Mouse (Mus musculus) myocyte (in vitro differentiated cells): Measurements from ENCODE around the gene Fars2. TPM values are rescaled to one million over a fixed set of nuclear protein-coding genes. Genes with fewer than 3 reads are reported as not detected.

Experiments
- H3K27me3 ChIP-seq: one replicate; pipeline ENCODE4 v1.6.1; 2011; ENCODE audit not compliant: control insufficient read depth, insufficient read depth, insufficient read length
- H3K36me3 ChIP-seq: one replicate; pipeline ENCODE4 v1.6.1; 2011; ENCODE audit not compliant: control insufficient read depth, insufficient read depth
- H3K4me2 ChIP-seq: one replicate; pipeline ENCODE4 v1.6.1; 2011; ENCODE audit warnings: low read depth, control low read depth
- H3K4me3 ChIP-seq: one replicate; pipeline ENCODE4 v1.5.1; 2011; ENCODE audit warnings: mild to moderate bottlenecking, control low read depth, moderate library complexity
- H3K79me2 ChIP-seq: one replicate; pipeline ENCODE4 v1.6.1; 2011; ENCODE audit not compliant: control insufficient read depth, insufficient read depth
- H3ac ChIP-seq: one replicate; pipeline ENCODE4 v1.6.1; 2011; ENCODE audit not compliant: control insufficient read depth, insufficient read length
- CEBPB ChIP-seq: IDR thresholded peaks from 2 replicates; pipeline ENCODE4 v1.6.1; 2011; ENCODE audit warnings: mild to moderate bottlenecking, moderate library complexity; ENCODE audit not compliant: poor library complexity, insufficient read depth, severe bottlenecking
- E2F4 ChIP-seq: IDR thresholded peaks from one replicate; pipeline ENCODE4 v1.6.1; 2011; ENCODE audit warnings: mild to moderate bottlenecking, control low read depth, moderate library complexity; ENCODE audit not compliant: insufficient read depth
- MAX ChIP-seq: IDR thresholded peaks from one replicate; pipeline ENCODE4 v1.6.1; 2011; ENCODE audit warnings: low read depth, mild to moderate bottlenecking, control low read depth
- MYOD1 ChIP-seq, 3 experiments: IDR thresholded peaks; one replicate each; pipeline ENCODE4 v1.6.1; 2011; ENCODE audit warnings: control low read depth in 2 of 3, low read depth in 2 of 3, mild to moderate bottlenecking in 2 of 3, moderate library complexity in 1 of 3; ENCODE audit not compliant: insufficient read length in 2 of 3, control insufficient read depth in 1 of 3
- MYOG ChIP-seq, 3 experiments: IDR thresholded peaks; one replicate each; pipeline ENCODE4 v1.6.1; 2011; ENCODE audit warnings: control low read depth in 2 of 3, low read depth in 2 of 3, mild to moderate bottlenecking in 2 of 3; ENCODE audit not compliant: insufficient read length in 2 of 3, control insufficient read depth in 1 of 3, insufficient read depth in 1 of 3
- POLR2A ChIP-seq: IDR thresholded peaks from one replicate; pipeline ENCODE4 v1.6.1; 2011; ENCODE audit warnings: low read depth, mild to moderate bottlenecking, control low read depth, moderate library complexity; ENCODE audit not compliant: insufficient read length
- POLR2AphosphoS2 ChIP-seq: IDR thresholded peaks from one replicate; pipeline ENCODE4 v1.6.1; 2011; ENCODE audit warnings: low read depth, control low read depth; ENCODE audit not compliant: insufficient read length
- REST ChIP-seq: IDR thresholded peaks from one replicate; pipeline ENCODE4 v1.6.1; 2011; ENCODE audit warnings: mild to moderate bottlenecking, control low read depth, moderate library complexity; ENCODE audit not compliant: insufficient read depth, insufficient read length
- SRF ChIP-seq: IDR thresholded peaks from one replicate; pipeline ENCODE4 v1.6.1; 2011; ENCODE audit warnings: low read depth; ENCODE audit not compliant: control insufficient read depth, insufficient read length
- TCF12 ChIP-seq: IDR thresholded peaks from one replicate; pipeline ENCODE4 v1.6.1; 2011; ENCODE audit warnings: mild to moderate bottlenecking, control low read depth; ENCODE audit not compliant: poor library complexity, insufficient read depth, severe bottlenecking
- TCF3 ChIP-seq: IDR thresholded peaks from one replicate; pipeline ENCODE4 v1.6.1; 2011; ENCODE audit warnings: low read depth, control low read depth; ENCODE audit not compliant: insufficient read length
- USF1 ChIP-seq: IDR thresholded peaks from one replicate; pipeline ENCODE4 v1.6.1; 2011; ENCODE audit warnings: low read depth, mild to moderate bottlenecking, control low read depth, moderate library complexity
- polyA plus RNA-seq: library from polyadenylated mRNA; unstranded; fragments of >200 nt; fragmentation: generic; extraction: Trizol; gene quantifications from one replicate; pipeline ENCODE4 v1.2.1, GENCODE M21; 2012; ENCODE audit warnings: missing spikeins

Gene Fars2
- polyA plus RNA-seq, 1 experiment, result 53.6 TPM

- Histone ChIP-seq H3K27me3 (no peaks in the 10 kb centered on the region), H3ac (no peak overlapping the region), H3K79me2 (no peaks in the 10 kb centered on the region), H3K4me3 (no peak overlapping the region), H3K36me3 (no peaks in the 10 kb centered on the region), H3K4me2 (no peak overlapping the region)
- no peak for TF ChIP-seq POLR2A
- no peak for TF ChIP-seq USF1
- no peak for TF ChIP-seq CEBPB
- no peak for TF ChIP-seq TCF12
- TF ChIP-seq POLR2AphosphoS2, result no peak
- TF ChIP-seq SRF, result no peak
- TF ChIP-seq TCF3, result no peak
- TF ChIP-seq MYOD1 (IDR thresholded peaks at IDR 0.05; ENCODE audit: control insufficient read depth in 1 of 3, insufficient read length in 2 of 3, low read depth in 2 of 3), result no peak
- no peak for TF ChIP-seq MYOG (IDR thresholded peaks at IDR 0.05; ENCODE audit: control insufficient read depth in 1 of 3, insufficient read depth in 1 of 3, insufficient read length in 2 of 3, low read depth in 2 of 3)
- no peak for TF ChIP-seq MAX
Observed at GRCm38 (mm10) chr13:36503991-36504390, 386.8 kb downstream of the Fars2 start.

- Histone ChIP-seq H3K36me3 (no peaks in the 10 kb centered on the region), H3K79me2 (no peaks in the 10 kb centered on the region), H3K27me3 (no peaks in the 10 kb centered on the region), H3ac (no peak overlapping the region), H3K4me2 (no peak overlapping the region), H3K4me3 (no peak overlapping the region)
- TF ChIP-seq E2F4 (no peak), REST (no peak), MYOD1 (IDR thresholded peaks at IDR 0.05; ENCODE audit: control insufficient read depth in 1 of 3, insufficient read length in 2 of 3, low read depth in 2 of 3) (no peak), USF1 (no peak), MAX (no peak), TCF12 (no peak), SRF (no peak), POLR2A (no peak), MYOG (IDR thresholded peaks at IDR 0.05; ENCODE audit: control insufficient read depth in 1 of 3, insufficient read depth in 1 of 3, insufficient read length in 2 of 3, low read depth in 2 of 3) (no peak), TCF3 (no peak), CEBPB (no peak), POLR2AphosphoS2 (no peak)
Observed at GRCm38 (mm10) chr13:36505730-36506129, 388.5 kb downstream of the Fars2 start.

GRCm38 (mm10) chr13:36506315-36506714, 389.1 kb downstream of the Fars2 start:
- Histone ChIP-seq H3K4me3 (no peak overlapping the region), H3K4me2 (no peak overlapping the region), H3K36me3 (no peaks in the 10 kb centered on the region), H3ac (no peak overlapping the region), H3K79me2 (no peaks in the 10 kb centered on the region), H3K27me3 (no peaks in the 10 kb centered on the region)
- TF ChIP-seq MAX (no peak), USF1 (no peak), POLR2AphosphoS2 (no peak), TCF12 (no peak), POLR2A (no peak), TCF3 (no peak), MYOG (IDR thresholded peaks at IDR 0.05; ENCODE audit: control insufficient read depth in 1 of 3, insufficient read depth in 1 of 3, insufficient read length in 2 of 3, low read depth in 2 of 3) (no peak), REST (no peak)

- Histone ChIP-seq H3K36me3 (no peaks in the 10 kb centered on the region), H3K4me2 (no peak overlapping the region), H3K79me2 (no peaks in the 10 kb centered on the region), H3K4me3 (no peak overlapping the region), H3ac (no peak overlapping the region), H3K27me3 (no peaks in the 10 kb centered on the region)
- TF ChIP-seq CEBPB (no peak), USF1 (no peak), POLR2A (no peak), POLR2AphosphoS2 (no peak), REST (no peak), TCF12 (no peak), MYOD1 (IDR thresholded peaks at IDR 0.05; ENCODE audit: control insufficient read depth in 1 of 3, insufficient read length in 2 of 3, low read depth in 2 of 3) (no peak), MYOG (IDR thresholded peaks at IDR 0.05; ENCODE audit: control insufficient read depth in 1 of 3, insufficient read depth in 1 of 3, insufficient read length in 2 of 3, low read depth in 2 of 3) (no peak), SRF (no peak), TCF3 (no peak), MAX (no peak), E2F4 (no peak)
Observed at GRCm38 (mm10) chr13:36510161-36510560, 392.9 kb downstream of the Fars2 start.
